Mouse (Mus musculus) c-Kit-positive CD71-negative TER-119-negative erythroid progenitor cells, embryonic 14.5 days (primary cell): ENCODE measurements around the gene Srgap1.

ENCODE experiments used
- DNase-seq: peaks from one replicate; pipeline ENCODE4 v3.0.0-alpha.2; 2013; ENCODE audit warnings: low read depth

Gene Srgap1

DNA sequence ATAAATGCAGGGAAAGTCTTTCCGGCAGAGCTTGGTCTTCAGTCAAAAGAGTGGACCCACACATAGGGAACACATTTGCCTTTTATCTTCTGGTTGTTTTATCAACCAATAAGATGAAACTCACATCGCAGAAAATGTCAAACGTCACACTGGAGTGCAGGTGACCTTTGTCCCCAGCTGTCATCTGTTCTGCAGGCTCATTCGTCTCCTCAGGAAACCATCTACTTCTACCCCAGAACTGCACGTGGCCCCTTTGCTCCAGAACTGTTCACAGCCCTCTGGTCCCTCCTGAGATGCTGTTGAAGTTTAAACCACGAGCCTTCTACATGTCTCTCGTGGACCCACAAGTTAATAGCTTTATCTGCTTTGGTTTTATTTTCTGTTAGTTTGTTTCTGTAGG is 168.3 kb downstream of the Srgap1 start:
- DNase-seq = no peak

DNA sequence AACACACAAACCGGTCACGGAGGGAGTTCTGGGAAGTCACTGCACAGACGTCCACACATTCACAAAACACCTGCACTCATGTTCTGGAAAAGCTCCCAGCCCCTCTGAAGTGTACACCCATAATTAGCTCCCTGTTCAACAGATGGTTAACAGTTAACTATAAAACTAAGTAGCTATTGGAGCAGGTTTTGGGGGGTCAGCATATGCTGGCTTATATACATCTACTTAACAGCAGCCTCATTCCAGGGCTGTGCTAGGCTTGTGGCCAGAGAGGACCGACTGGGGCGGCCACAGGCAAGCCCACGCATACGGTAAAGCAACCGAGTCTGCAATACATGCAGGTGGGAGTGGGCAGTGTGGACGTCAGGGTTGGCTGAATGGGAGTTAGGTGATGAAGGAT is 169.2 kb downstream of the Srgap1 start:
- DNase-seq = no peak

DNA sequence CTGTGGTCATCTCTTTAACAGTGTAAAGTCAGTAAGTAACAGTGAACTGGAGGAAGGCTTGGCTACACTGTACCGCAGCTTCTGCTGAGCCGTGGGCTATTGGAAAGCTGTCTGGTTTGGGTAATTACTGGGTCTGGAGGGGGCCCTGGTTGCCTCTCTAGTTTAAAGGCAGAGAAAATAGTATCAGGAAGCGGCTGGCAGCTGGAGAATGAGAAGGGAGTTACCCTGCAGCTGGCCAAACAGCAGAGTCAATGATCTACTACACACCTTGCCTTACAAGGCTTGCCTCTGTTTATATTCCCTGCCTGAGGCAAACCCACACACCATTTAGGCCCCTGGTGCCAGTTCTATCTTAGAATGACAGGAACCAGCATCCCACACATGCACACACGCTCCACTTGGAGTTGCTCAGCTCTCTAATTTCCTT is 174.0 kb downstream of the Srgap1 start:
- DNase-seq = no peak

- DNase-seq = no peak
Measured at GRCm38 (mm10) chr10:121869941-121870340, 177.2 kb downstream of the Srgap1 start.

- DNase-seq = no peak
Measured at GRCm38 (mm10) chr10:121868255-121868654, 178.9 kb downstream of the Srgap1 start.

DNA sequence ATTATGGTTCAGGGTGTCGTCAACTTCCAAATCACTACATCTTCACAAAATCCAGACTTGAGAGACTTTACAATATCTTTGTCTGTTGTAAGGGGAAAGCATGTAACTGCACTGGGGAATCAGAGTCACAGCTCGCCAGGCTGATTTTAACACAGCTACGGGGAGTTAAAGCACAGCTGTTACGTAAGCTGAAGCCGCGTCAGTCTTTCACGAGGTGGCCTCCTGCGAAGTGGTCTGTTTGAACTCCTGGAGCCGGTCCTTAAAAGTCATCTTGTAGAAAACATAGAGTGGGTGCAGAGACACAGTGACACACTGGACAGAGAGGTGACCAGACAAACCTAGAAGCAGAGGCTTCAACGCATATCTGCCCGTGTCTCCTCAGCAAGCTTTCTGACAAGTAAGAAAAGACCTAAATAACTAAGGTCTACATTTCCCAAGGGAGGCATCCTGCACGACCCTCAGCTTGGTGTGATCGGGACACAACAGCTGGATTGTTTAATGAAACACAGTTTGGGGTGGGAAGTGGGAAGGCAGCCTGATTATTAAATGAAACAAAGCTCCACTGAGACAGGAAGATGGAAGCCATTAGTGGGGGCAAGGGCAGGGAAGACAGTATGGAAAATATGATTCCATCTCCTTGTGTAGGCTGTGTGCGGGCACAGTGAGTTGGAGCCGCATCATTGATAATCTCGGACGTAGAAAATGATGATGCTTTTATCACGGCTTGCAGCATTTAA is 181.4 kb downstream of the Srgap1 start:
- DNase-seq = no peak

GRCm38 (mm10) chr10:121860924-121861323 is 186.2 kb downstream of the Srgap1 start:
- DNase-seq = no peak

DNA sequence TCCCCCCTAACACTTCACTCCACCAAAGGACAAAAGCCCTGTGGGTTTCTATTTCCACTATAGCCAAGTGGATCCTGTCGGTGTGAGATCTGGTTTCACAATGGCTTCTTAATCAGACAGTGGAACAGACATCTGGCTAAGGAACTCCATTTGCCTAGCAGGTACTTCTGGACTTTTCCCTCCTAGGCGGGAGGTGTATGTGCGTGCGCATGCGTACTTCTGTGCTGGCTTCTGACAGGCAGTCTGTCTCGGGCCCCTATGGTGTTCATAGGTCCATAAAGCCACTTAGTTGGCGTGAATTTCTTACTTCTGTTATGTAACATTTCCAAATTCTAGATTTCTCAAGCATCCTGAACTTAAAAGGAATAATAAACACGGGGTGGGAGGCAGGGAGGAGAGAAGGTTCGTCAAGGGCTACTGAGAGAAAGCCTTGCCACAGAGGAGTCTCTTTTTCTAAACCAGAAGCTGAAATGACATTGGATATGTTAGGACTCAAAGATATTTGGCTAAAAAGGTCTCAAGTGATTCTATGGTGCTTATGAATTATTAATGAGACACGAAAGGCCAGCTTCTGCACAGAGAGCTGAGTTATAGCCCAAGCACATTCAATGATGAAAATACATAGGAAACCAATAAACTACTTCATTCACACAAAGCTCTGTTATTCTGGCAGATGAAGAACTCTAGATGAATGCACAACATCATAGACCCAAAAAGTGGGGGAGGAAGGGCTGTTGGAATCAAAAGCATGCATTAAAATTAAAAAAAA is 187.1 kb downstream of the Srgap1 start:
- no peak for DNase-seq

GRCm38 (mm10) chr10:121858911-121859310 is 188.2 kb downstream of the Srgap1 start:
- DNase-seq = no peak

DNA sequence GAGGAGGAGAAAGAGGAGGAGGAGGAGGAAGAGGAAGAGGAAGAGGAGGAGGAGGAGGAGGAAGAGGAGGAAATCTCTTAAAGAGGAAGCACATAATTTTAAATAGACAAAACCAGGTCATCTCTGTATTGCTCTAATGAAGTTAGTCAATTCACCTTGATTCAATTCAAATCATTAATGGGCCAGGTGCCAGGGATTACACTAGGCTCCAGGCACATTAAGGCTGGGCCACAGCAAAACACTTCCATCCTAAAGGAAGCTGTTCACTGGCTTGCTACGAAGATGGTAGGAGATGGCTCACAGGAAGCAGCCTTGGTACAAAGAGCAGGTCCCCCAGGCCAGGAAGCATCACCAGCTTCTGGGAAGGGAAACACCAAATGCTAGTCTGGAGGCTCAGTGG is 189.0 kb downstream of the Srgap1 start:
- DNase-seq = no peak

- no peak for DNase-seq
Measured at GRCm38 (mm10) chr10:121855863-121856446, 191.2 kb downstream of the Srgap1 start.

GRCm38 (mm10) chr10:121853385-121853808 is 193.7 kb downstream of the Srgap1 start:
- no peak for DNase-seq

DNA sequence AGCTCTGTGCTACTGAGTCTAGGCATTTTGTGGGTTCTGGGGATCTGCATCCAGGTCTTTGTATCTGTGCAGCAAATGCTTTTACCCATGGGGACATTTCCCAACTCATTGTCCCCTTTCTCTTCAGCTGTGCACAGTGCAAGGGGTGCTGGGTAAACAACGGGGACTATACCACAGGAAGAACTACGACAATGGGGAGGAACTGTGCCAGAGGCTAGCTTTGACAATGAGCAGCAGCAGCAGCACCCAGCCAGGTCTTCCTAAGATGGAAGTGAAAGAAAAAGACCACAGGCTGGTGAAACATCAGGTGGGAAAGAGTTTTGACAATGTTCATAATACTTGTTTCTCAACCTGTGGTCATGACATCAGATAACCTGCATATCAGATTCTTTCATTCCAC is 197.6 kb downstream of the Srgap1 start:
- DNase-seq = no peak

GRCm38 (mm10) chr10:121845677-121846076 is 201.4 kb downstream of the Srgap1 start:
- DNase-seq = no peak

- no peak for DNase-seq
Measured at GRCm38 (mm10) chr10:121837166-121837898, 209.8 kb downstream of the Srgap1 start.

GRCm38 (mm10) chr10:121836507-121837165 is 210.5 kb downstream of the Srgap1 start:
- DNase-seq = no peak

GRCm38 (mm10) chr10:121833443-121833842 is 213.7 kb downstream of the Srgap1 start:
- no peak for DNase-seq

DNA sequence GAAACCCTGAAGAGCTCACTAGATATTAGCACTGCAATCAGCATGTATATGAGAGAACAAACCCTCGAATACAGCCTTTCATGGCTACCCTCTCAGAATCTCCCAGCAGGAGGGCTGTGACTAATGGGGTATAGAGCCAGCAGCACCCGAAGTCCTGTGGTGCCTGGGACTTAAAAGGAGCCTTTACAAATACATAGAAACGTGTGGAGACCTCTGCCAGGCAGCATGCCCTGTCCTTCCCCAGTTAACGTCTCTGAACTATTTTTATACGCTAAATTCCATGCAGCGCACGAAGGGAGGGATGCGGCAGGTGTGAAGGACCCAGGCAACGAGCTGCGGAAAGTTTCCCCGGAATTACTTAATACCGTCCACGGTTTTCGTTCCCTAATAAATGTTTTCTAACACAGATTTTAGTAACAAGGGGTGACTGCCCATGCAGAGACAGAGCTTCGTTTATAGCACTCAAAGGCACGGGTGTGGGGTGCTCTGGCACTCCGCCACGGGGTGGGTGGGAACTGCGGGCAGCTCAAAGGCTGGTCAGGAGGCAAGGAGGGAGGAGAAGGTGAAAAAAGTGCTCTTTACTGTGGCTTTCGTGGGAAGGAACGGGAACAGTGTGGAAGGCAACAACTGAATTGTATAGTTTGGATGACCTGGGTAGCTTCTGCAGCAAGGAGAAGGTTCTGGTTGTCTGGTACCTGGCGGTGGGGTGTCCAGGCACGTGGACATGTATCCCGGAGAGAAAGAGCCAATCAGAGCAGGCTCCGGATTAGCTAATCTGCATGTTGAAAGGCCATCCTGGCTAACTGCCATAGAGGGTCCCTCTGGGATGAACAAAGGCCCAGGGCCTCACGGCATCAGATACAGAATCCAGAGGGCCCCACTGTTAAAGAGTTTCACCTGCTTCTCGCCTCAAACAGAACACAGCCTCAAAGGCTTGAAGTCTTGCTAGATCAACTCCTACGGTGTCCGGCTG is 216.5 kb downstream of the Srgap1 start:
- DNase-seq = no peak

GRCm38 (mm10) chr10:121829800-121830303 is 217.3 kb downstream of the Srgap1 start:
- no peak for DNase-seq

DNA sequence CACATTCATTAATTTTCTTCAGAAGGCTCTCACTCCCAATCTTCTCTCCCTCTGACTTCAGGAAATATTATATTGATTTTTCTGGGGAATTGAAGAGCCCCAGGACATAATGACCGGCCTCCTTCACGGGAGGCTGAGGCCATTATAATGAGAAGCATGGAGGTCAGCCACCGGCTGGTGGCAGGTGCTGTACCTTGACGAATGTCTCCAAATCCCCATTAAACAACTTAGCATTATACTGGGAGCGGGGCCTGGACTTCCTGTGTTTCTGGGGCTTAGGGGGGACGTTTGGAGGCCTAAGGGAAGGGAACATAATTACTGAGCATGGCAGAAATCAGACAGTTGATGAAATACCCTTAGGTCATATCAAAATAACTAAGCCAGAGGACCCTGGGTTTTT is 218.1 kb downstream of the Srgap1 start:
- no peak for DNase-seq
